Mouse (Mus musculus) forebrain, embryonic 15.5 days (tissue): ENCODE measurements around the gene Hoxc4. TPM values are rescaled to one million over a fixed set of nuclear protein-coding genes. Genes with fewer than 3 reads are reported as not detected.

Experiments used
- ATAC-seq: fragments of 200-750 bp; cut with Nextera tagmentation; replicated peaks from 2 replicates; pipeline ENCODE4 v1.8.0; 2017; ENCODE audit warnings: mild to moderate bottlenecking, moderate TSS enrichment, moderate library complexity
- H3K27ac ChIP-seq: fragments of 300-500 bp; sonication (generic); replicated peaks from 2 replicates; pipeline ENCODE4 v1.5.1; 2015; ENCODE audit warnings: mild to moderate bottlenecking, inconsistent platforms
- H3K27me3 ChIP-seq: fragments of 300-500 bp; sonication (generic); 2 replicates; pipeline ENCODE4 v1.6.1; 2015; ENCODE audit warnings: inconsistent platforms
- H3K36me3 ChIP-seq: fragments of 300-500 bp; sonication (generic); 2 replicates; pipeline ENCODE4 v1.6.1; 2015; ENCODE audit warnings: mild to moderate bottlenecking, inconsistent platforms
- H3K4me1 ChIP-seq: fragments of 300-500 bp; sonication (generic); 2 replicates; pipeline ENCODE4 v1.6.1; 2015; ENCODE audit warnings: inconsistent platforms
- H3K4me2 ChIP-seq: fragments of 300-500 bp; sonication (generic); replicated peaks from 2 replicates; pipeline ENCODE4 v1.6.1; 2015; ENCODE audit warnings: mild to moderate bottlenecking, inconsistent platforms
- H3K4me3 ChIP-seq: fragments of 300-500 bp; sonication (generic); 2 replicates; pipeline ENCODE4 v1.5.1; 2015; ENCODE audit warnings: mild to moderate bottlenecking, inconsistent platforms
- H3K9ac ChIP-seq: fragments of 300-500 bp; sonication (generic); replicated peaks from 2 replicates; pipeline ENCODE4 v1.6.1; 2015; ENCODE audit warnings: mild to moderate bottlenecking, inconsistent platforms
- H3K9me3 ChIP-seq: fragments of 300-500 bp; sonication (generic); 2 replicates; pipeline ENCODE4 v1.6.1; 2016; ENCODE audit warnings: inconsistent platforms
- WGBS: fragments of 180-500 bp; shearing (Covaris S2); methylation state at CpG from one replicate; pipeline ENCODE4 v1.1.7; 2015; ENCODE audit warnings: mixed read lengths; 5-methylcytosine and 5-hydroxymethylcytosine counted together
- polyA plus RNA-seq: library from polyadenylated mRNA; unstranded; fragments of >200 nt; fragmentation: Nextera tagmentation; extraction: Ambion mirVana; gene quantifications from 2 replicates; pipeline ENCODE4 v1.2.1, GENCODE M21; 2015

The Hoxc4 gene
- not detected in 2 replicates for polyA plus RNA-seq

DNA sequence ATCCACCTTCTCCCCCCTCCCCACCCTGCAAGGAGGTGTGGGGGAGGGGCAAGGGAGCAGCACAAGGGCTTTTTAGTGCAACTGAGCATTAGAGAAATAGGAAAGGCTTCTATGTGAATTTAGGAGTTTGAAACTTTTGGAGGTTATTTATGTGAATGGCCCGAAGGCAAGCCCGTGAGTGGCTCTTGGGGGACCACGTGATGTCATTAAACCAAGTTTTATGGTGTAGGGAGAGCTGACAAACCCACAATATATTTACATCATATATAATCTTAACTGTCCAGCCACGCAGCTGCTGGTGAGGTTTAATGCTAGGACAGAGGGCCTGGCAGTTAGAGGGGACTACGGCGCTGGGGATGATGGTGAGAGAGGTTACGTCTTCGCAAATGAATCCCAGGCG, at the start of gene Hoxc4:
Hoxc4 (plus strand) TSS at position 299 of the 400 bp plus-strand sequence.
- H3K9ac ChIP-seq, result no peak within 1 kb of the TSS
- 2% methylated on average over 9 of the region's 9 CpGs for WGBS
- H3K4me2 ChIP-seq, result no peak within 1 kb of the TSS
- no peaks in the 10 kb centered on the region for H3K9me3 ChIP-seq
- no peak within 1 kb of the TSS for H3K27ac ChIP-seq
- no peak for ATAC-seq
- peaks cover 5% of the 10 kb centered on the region; the same call in 1 of the 2 replicates for H3K4me1 ChIP-seq
- H3K27me3 ChIP-seq, result peaks cover 99% of the 10 kb centered on the region
- H3K36me3 ChIP-seq, result no peaks in the 10 kb centered on the region
- no peak within 1 kb of the TSS for H3K4me3 ChIP-seq

DNA sequence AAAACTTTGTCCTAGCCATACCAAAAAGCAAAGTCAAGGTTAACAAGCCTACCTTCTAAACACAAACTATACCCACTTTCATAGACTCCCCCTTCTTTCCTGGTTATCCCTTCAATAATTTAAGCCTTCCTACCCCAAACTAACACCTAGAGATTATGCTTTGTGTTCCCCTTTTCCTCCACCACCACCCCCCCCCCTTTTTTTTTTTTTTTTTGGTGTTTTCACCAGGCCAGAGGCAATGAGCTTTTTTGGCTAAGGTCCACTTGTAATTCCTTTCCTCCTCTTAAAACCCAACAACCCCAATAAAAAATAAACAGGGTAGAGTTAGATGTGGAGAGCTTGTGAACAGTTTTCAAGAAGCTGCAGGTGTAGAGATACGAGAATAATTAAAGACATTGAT, 49.4 kb upstream of the Hoxc4 start:
- Histone ChIP-seq H3K9me3 (no peaks in the 10 kb centered on the region), H3K36me3 (no peaks in the 10 kb centered on the region), H3K27me3 (peaks cover 98% of the 10 kb centered on the region), H3K4me3 (no peak overlapping the region), H3K4me1 (peaks cover 7% of the 10 kb centered on the region), H3K4me2 (no peak overlapping the region), H3K27ac (no peak overlapping the region), H3K9ac (no peak overlapping the region)
- no peak for ATAC-seq
- WGBS, result 28% methylated on average over 1 of the region's 1 CpGs

DNA sequence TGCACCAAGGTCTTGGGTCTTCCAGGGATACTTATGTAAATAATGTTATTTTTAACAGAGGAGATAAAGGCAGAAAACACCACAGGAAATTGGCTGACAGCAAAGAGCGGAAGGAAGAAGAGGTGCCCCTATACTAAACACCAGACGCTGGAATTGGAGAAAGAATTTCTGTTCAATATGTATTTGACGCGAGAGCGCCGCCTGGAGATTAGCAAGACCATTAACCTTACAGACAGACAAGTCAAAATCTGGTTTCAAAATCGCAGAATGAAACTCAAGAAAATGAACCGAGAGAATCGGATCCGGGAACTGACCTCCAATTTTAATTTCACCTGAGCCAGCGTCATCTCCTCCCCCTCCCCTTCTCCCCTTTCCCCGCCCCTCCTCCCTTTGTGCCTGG, 48.0 kb upstream of the Hoxc4 start:
- ATAC-seq, result no peak
- Histone ChIP-seq H3K4me1 (peaks cover 7% of the 10 kb centered on the region), H3K36me3 (no peaks in the 10 kb centered on the region), H3K9me3 (no peaks in the 10 kb centered on the region), H3K4me2 (no peak overlapping the region), H3K27me3 (peaks cover 98% of the 10 kb centered on the region), H3K4me3 (no peak overlapping the region), H3K9ac (no peak overlapping the region), H3K27ac (no peak overlapping the region)
- WGBS, result 2% methylated on average over 12 of the region's 12 CpGs

DNA sequence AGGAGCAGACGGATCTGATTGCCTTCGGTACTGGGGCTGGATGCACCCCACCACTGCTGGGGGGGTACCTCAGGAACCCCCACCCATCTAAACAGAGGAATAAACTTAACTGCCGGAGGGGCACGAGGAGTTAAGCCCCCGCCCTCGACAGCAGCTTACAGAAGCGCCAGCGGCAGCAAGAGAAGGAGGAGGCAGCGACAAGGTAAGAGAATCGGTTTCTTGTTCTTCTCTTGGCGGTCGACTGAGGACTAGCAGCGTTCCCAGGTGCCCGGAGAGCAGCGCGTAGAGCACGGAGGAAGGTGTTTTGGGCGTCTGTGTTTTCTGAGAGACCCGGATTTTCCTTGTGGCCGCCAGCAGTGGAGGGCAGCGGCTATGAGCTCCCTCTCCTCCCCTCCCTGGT, 46.5 kb upstream of the Hoxc4 start:
- ATAC-seq, result no peak
- H3K4me3 ChIP-seq, result no peak overlapping the region
- no peaks in the 10 kb centered on the region for H3K36me3 ChIP-seq
- H3K4me1 ChIP-seq, result no peaks in the 10 kb centered on the region
- H3K27ac ChIP-seq, result no peak overlapping the region
- no peak overlapping the region for H3K4me2 ChIP-seq
- H3K9me3 ChIP-seq, result no peaks in the 10 kb centered on the region
- WGBS, result under 1% methylated on average over 21 of the region's 21 CpGs
- peaks cover 98% of the 10 kb centered on the region for H3K27me3 ChIP-seq
- H3K9ac ChIP-seq, result no peak overlapping the region

GRCm38 (mm10) chr15:102972753-102973152, 46.0 kb upstream of the Hoxc4 start:
- 1% methylated on average over 6 of the region's 6 CpGs for WGBS
- Histone ChIP-seq H3K36me3 (no peaks in the 10 kb centered on the region), H3K9me3 (no peaks in the 10 kb centered on the region), H3K4me3 (no peak overlapping the region), H3K4me2 (no peak overlapping the region), H3K9ac (no peak overlapping the region), H3K27ac (no peak overlapping the region), H3K27me3 (peaks cover 98% of the 10 kb centered on the region), H3K4me1 (no peaks in the 10 kb centered on the region)
- no peak for ATAC-seq

- no peaks in the 10 kb centered on the region for H3K4me1 ChIP-seq
- H3K27me3 ChIP-seq, result peaks cover 100% of the 10 kb centered on the region
- ATAC-seq, result no peak
- no peaks in the 10 kb centered on the region for H3K36me3 ChIP-seq
- H3K9me3 ChIP-seq, result no peaks in the 10 kb centered on the region
- no peak overlapping the region for H3K4me3 ChIP-seq
- 6% methylated on average over 7 of the region's 7 CpGs for WGBS
- no peak overlapping the region for H3K9ac ChIP-seq
- H3K27ac ChIP-seq, result no peak overlapping the region
- no peak overlapping the region for H3K4me2 ChIP-seq
Measured at GRCm38 (mm10) chr15:102975034-102975433, 43.7 kb upstream of the Hoxc4 start.

GRCm38 (mm10) chr15:102975688-102976111, 43.0 kb upstream of the Hoxc4 start:
- Histone ChIP-seq H3K4me3 (no peak overlapping the region), H3K27ac (no peak overlapping the region), H3K27me3 (peaks cover 100% of the 10 kb centered on the region), H3K4me1 (no peaks in the 10 kb centered on the region), H3K4me2 (no peak overlapping the region), H3K9ac (no peak overlapping the region), H3K36me3 (no peaks in the 10 kb centered on the region), H3K9me3 (no peaks in the 10 kb centered on the region)
- WGBS, result under 1% methylated on average over 21 of the region's 21 CpGs
- no peak for ATAC-seq

GRCm38 (mm10) chr15:102976171-102976570, 42.6 kb upstream of the Hoxc4 start, which contains the start of gene Hoxc9:
Hoxc9 (plus strand) TSS chr15:102976439.
- ATAC-seq, result no peak
- under 1% methylated on average over 18 of the region's 20 CpGs for WGBS
- H3K27me3 ChIP-seq, result peaks cover 100% of the 10 kb centered on the region

GRCm38 (mm10) chr15:102976631-102977422, 41.9 kb upstream of the Hoxc4 start:
- H3K4me3 ChIP-seq, result no peak overlapping the region
- no peaks in the 10 kb centered on the region for H3K9me3 ChIP-seq
- H3K36me3 ChIP-seq, result no peaks in the 10 kb centered on the region
- 1% methylated on average over 37 of the region's 37 CpGs for WGBS
- no peak overlapping the region for H3K9ac ChIP-seq
- H3K4me1 ChIP-seq, result peaks cover 7% of the 10 kb centered on the region
- no peak overlapping the region for H3K4me2 ChIP-seq
- peaks cover 100% of the 10 kb centered on the region for H3K27me3 ChIP-seq
- no peak for ATAC-seq
- H3K27ac ChIP-seq, result no peak overlapping the region

More at GRCm38 (mm10) chr15:102976171-102976570, 42.6 kb upstream of the Hoxc4 start, which contains the start of gene Hoxc9:
- Histone ChIP-seq H3K4me3 (no peak within 1 kb of the TSS), H3K9ac (no peak within 1 kb of the TSS), H3K4me2 (no peak within 1 kb of the TSS), H3K27ac (no peak within 1 kb of the TSS), H3K9me3 (no peaks in the 10 kb centered on the region), H3K36me3 (no peaks in the 10 kb centered on the region), H3K4me1 (peaks cover under 1% of the 10 kb centered on the region; the same call in 1 of the 2 replicates)

- peaks cover 9% of the 10 kb centered on the region for H3K4me1 ChIP-seq
- ATAC-seq, result no peak
- peaks cover 100% of the 10 kb centered on the region for H3K27me3 ChIP-seq
- 1% methylated on average over 16 of the region's 16 CpGs for WGBS
- H3K36me3 ChIP-seq, result no peaks in the 10 kb centered on the region
- H3K4me2 ChIP-seq, result no peak overlapping the region
- no peak overlapping the region for H3K27ac ChIP-seq
- H3K9ac ChIP-seq, result no peak overlapping the region
- no peak overlapping the region for H3K4me3 ChIP-seq
- no peaks in the 10 kb centered on the region for H3K9me3 ChIP-seq
Measured at GRCm38 (mm10) chr15:102977423-102977974, 41.2 kb upstream of the Hoxc4 start.

- WGBS, result under 1% methylated on average over 13 of the region's 13 CpGs
- Histone ChIP-seq H3K36me3 (no peaks in the 10 kb centered on the region), H3K4me1 (peaks cover 9% of the 10 kb centered on the region), H3K27me3 (peaks cover 100% of the 10 kb centered on the region), H3K9ac (no peak overlapping the region), H3K9me3 (no peaks in the 10 kb centered on the region), H3K4me3 (no peak overlapping the region), H3K27ac (no peak overlapping the region), H3K4me2 (no peak overlapping the region)
- no peak for ATAC-seq
Measured at GRCm38 (mm10) chr15:102978615-102979515, 39.9 kb upstream of the Hoxc4 start.

DNA sequence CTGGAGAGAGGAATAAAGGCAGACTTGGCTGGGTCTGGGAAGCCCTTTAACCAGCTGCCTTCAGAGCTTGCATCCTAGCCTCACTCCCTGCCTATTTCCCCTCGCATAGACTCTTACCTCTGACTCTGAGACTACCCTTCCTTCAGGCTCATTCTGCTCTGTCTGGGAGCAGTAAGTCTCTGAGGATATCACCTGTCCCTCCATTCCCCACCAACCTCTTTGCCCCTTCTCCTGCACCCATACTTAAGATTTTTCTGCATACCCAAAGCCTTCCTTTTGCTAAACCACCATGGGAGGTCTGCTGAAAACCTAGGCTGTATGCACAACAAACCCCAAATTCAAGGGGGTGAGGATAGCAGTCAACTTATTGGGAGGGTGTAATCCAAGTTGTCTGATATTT, 38.8 kb upstream of the Hoxc4 start:
- ATAC-seq, result no peak
- Histone ChIP-seq H3K4me3 (no peak overlapping the region), H3K9ac (no peak overlapping the region), H3K27me3 (peaks cover 98% of the 10 kb centered on the region), H3K27ac (no peak overlapping the region), H3K36me3 (no peaks in the 10 kb centered on the region), H3K4me2 (no peak overlapping the region), H3K4me1 (peaks cover 9% of the 10 kb centered on the region), H3K9me3 (no peaks in the 10 kb centered on the region)
- 0% methylated on average over 1 of the region's 1 CpGs for WGBS
